Mouse (Mus musculus): ENCODE measurements around the gene Tnip1. TPM values are rescaled to one million over a fixed set of nuclear protein-coding genes. Genes with fewer than 3 reads are reported as not detected.
A peak's percentile ranks its signal among the peaks of the same experiment; 100 is the strongest.

Gene Tnip1
- polyA plus RNA-seq, 1 experiment from 2014 or later, result 13.2 TPM

GRCm38 (mm10) chr11:54881051-54881474 lies 81.7 kb downstream of the Tnip1 start:
- WGBS, result 10% methylated on average over 2 of the region's 2 CpGs
- H3K4me1 ChIP-seq (ENCODE audit: control insufficient read depth, insufficient read depth, low read length), result no peaks in the 10 kb centered on the region
- no peak overlapping the region for H3K4me3 ChIP-seq (ENCODE audit: low read depth, low read length)
- DNase-seq (ENCODE audit: low spot score), result no peak
- H3K27ac ChIP-seq (ENCODE audit: low read depth, low read length), result no peak overlapping the region
- H3K27me3 ChIP-seq (ENCODE audit: control insufficient read depth, insufficient read depth, low read length), result no peaks in the 10 kb centered on the region
- H3K36me3 ChIP-seq (ENCODE audit: control insufficient read depth, insufficient read depth, low read length), result no peaks in the 10 kb centered on the region
- ATAC-seq (ENCODE audit: insufficient read depth, low FRiP score, low TSS enrichment), result no peak
- no peak overlapping the region for H3K4me2 ChIP-seq (ENCODE audit: low read depth)
- H3K9me3 ChIP-seq (ENCODE audit: control insufficient read depth, low read length), result no peaks in the 10 kb centered on the region
- no peak overlapping the region for H3K9ac ChIP-seq (ENCODE audit: low read length)

DNA sequence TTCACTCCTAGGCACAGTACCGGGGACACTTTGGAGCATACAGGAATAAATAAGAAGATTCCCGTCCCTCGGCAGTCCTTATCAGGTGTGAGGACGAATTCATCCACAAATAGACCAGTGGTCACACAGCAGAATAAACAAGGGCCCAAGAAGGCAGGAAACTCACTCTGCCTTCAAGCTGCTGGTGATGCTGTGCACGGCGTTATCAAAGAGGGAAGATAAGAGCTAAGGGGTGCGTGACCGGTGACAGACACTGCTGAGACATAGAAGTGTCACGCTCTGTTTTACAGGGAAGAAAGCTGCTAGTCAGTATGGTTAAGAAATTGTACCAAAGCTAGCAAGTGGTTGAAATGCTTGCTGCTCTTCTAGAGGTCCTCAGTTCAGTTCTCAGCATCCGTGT lies 82.8 kb downstream of the Tnip1 start:
- no peak for ATAC-seq (ENCODE audit: insufficient read depth, low FRiP score, low TSS enrichment)
- no peak for DNase-seq (ENCODE audit: low spot score)
- 79% methylated on average over 10 of the region's 10 CpGs for WGBS

DNA sequence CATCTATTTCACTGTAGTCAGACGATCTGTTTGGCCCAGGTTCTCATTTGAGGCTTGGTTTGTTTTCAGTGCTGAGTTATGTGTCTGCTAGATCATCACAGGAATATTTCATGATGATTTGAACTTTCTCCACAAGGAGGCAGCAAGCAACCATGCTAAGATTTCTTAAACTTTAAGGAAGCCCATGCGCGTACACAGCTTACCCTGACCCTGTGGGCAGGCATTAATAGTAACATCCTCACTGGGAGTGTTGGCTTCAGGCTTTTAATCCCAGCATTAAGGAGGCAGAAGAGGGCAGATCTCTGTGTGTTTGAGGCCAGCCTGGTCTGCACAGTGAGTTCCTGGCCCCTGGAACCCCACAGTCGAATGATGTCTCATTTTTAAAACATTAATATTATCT lies 83.3 kb downstream of the Tnip1 start:
- no peaks in the 10 kb centered on the region for H3K27me3 ChIP-seq (ENCODE audit: control insufficient read depth, insufficient read depth, low read length)
- H3K4me3 ChIP-seq (ENCODE audit: low read depth, low read length), result no peak overlapping the region
- ATAC-seq (ENCODE audit: insufficient read depth, low FRiP score, low TSS enrichment), result no peak
- no peaks in the 10 kb centered on the region for H3K4me1 ChIP-seq (ENCODE audit: control insufficient read depth, insufficient read depth, low read length)
- DNase-seq (ENCODE audit: low spot score), result peak; percentile 47
- no peak overlapping the region for H3K27ac ChIP-seq (ENCODE audit: low read depth, low read length)
- no peaks in the 10 kb centered on the region; the same call in 1 of the 2 replicates for H3K36me3 ChIP-seq (ENCODE audit: control insufficient read depth, insufficient read depth, low read length)
- WGBS, result 54% methylated on average over 4 of the region's 4 CpGs
- no peak overlapping the region for H3K4me2 ChIP-seq (ENCODE audit: low read depth)
- H3K9me3 ChIP-seq (ENCODE audit: control insufficient read depth, low read length), result no peaks in the 10 kb centered on the region
- no peak overlapping the region for H3K9ac ChIP-seq (ENCODE audit: low read length)

More for the DNA sequence above, 82.8 kb downstream of the Tnip1 start:
- Histone ChIP-seq H3K4me3 (ENCODE audit: low read depth, low read length) (no peak overlapping the region), H3K27me3 (ENCODE audit: control insufficient read depth, insufficient read depth, low read length) (no peaks in the 10 kb centered on the region), H3K9me3 (ENCODE audit: control insufficient read depth, low read length) (no peaks in the 10 kb centered on the region), H3K4me1 (ENCODE audit: control insufficient read depth, insufficient read depth, low read length) (no peaks in the 10 kb centered on the region), H3K9ac (ENCODE audit: low read length) (no peak overlapping the region), H3K36me3 (ENCODE audit: control insufficient read depth, insufficient read depth, low read length) (no peaks in the 10 kb centered on the region), H3K27ac (ENCODE audit: low read depth, low read length) (no peak overlapping the region), H3K4me2 (ENCODE audit: low read depth) (no peak overlapping the region)

GRCm38 (mm10) chr11:54878893-54879292 lies 83.8 kb downstream of the Tnip1 start:
- no peak overlapping the region for H3K4me2 ChIP-seq (ENCODE audit: low read depth)
- no peak overlapping the region for H3K4me3 ChIP-seq (ENCODE audit: low read depth, low read length)
- no peak overlapping the region for H3K27ac ChIP-seq (ENCODE audit: low read depth, low read length)
- H3K36me3 ChIP-seq (ENCODE audit: control insufficient read depth, insufficient read depth, low read length), result peaks cover 2% of the 10 kb centered on the region; the same call in 1 of the 2 replicates
- DNase-seq (ENCODE audit: low spot score), result no peak
- no peaks in the 10 kb centered on the region for H3K4me1 ChIP-seq (ENCODE audit: control insufficient read depth, insufficient read depth, low read length)
- no peaks in the 10 kb centered on the region for H3K9me3 ChIP-seq (ENCODE audit: control insufficient read depth, low read length)
- H3K9ac ChIP-seq (ENCODE audit: low read length), result no peak overlapping the region
- ATAC-seq (ENCODE audit: insufficient read depth, low FRiP score, low TSS enrichment), result no peak
- WGBS, result 83% methylated on average over 6 of the region's 6 CpGs
- H3K27me3 ChIP-seq (ENCODE audit: control insufficient read depth, insufficient read depth, low read length), result no peaks in the 10 kb centered on the region

- WGBS, result 88% methylated on average over 5 of the region's 5 CpGs
These were observed 86.7 kb downstream of the Tnip1 start for GRCm38 (mm10) chr11:54876031-54876430.

GRCm38 (mm10) chr11:54871831-54872537 lies 90.7 kb downstream of the Tnip1 start:
- ATAC-seq (ENCODE audit: insufficient read depth, low FRiP score, low TSS enrichment), result no peak
- H3K36me3 ChIP-seq (ENCODE audit: control insufficient read depth, insufficient read depth, low read length), result peaks cover 17% of the 10 kb centered on the region

More at GRCm38 (mm10) chr11:54876031-54876430, 86.7 kb downstream of the Tnip1 start:
- Histone ChIP-seq H3K4me3 (ENCODE audit: low read depth, low read length) (no peak overlapping the region), H3K36me3 (ENCODE audit: control insufficient read depth, insufficient read depth, low read length) (peaks cover 17% of the 10 kb centered on the region), H3K9ac (ENCODE audit: low read length) (no peak overlapping the region), H3K4me1 (ENCODE audit: control insufficient read depth, insufficient read depth, low read length) (no peaks in the 10 kb centered on the region), H3K27me3 (ENCODE audit: control insufficient read depth, insufficient read depth, low read length) (no peaks in the 10 kb centered on the region), H3K27ac (ENCODE audit: low read depth, low read length) (no peak overlapping the region), H3K4me2 (ENCODE audit: low read depth) (no peak overlapping the region), H3K9me3 (ENCODE audit: control insufficient read depth, low read length) (no peaks in the 10 kb centered on the region)
- DNase-seq (ENCODE audit: low spot score), result no peak
- no peak for ATAC-seq (ENCODE audit: insufficient read depth, low FRiP score, low TSS enrichment)

DNA sequence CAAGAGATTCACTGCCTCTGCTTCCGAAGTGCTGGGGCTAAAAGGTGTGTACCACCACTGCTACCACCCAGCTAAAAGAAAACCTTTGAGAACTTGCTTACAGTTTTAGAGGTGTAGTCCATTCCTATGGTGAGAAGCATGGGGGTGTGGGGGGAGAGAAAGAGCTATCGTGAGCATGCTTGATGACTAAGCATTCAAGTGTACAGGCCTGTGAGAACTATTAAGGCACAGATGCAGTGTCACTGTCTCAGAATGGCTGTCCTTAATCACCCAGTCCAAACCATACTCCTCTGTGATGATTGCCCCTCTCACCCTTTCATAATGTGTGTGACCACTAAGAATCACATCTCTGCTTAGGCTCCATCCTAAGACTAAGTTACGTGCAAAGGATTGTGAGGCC lies 93.4 kb downstream of the Tnip1 start:
- peaks cover 16% of the 10 kb centered on the region for H3K36me3 ChIP-seq (ENCODE audit: control insufficient read depth, insufficient read depth, low read length)
- H3K9ac ChIP-seq (ENCODE audit: low read length), result no peak overlapping the region
- ATAC-seq (ENCODE audit: insufficient read depth, low FRiP score, low TSS enrichment) (no peak), DNase-seq (ENCODE audit: low spot score) (no peak)
- no peak overlapping the region for H3K27ac ChIP-seq (ENCODE audit: low read depth, low read length)
- 84% methylated on average over 3 of the region's 3 CpGs for WGBS
- no peaks in the 10 kb centered on the region for H3K9me3 ChIP-seq (ENCODE audit: control insufficient read depth, low read length)
- H3K27me3 ChIP-seq (ENCODE audit: control insufficient read depth, insufficient read depth, low read length), result no peaks in the 10 kb centered on the region
- no peak overlapping the region for H3K4me2 ChIP-seq (ENCODE audit: low read depth)
- H3K4me3 ChIP-seq (ENCODE audit: low read depth, low read length), result no peak overlapping the region
- peaks cover 4% of the 10 kb centered on the region; the same call in 1 of the 2 replicates for H3K4me1 ChIP-seq (ENCODE audit: control insufficient read depth, insufficient read depth, low read length)

More at GRCm38 (mm10) chr11:54871831-54872537, 90.7 kb downstream of the Tnip1 start:
- WGBS, result 82% methylated on average over 7 of the region's 7 CpGs
- no peaks in the 10 kb centered on the region for H3K27me3 ChIP-seq (ENCODE audit: control insufficient read depth, insufficient read depth, low read length)
- H3K4me1 ChIP-seq (ENCODE audit: control insufficient read depth, insufficient read depth, low read length), result peaks cover 4% of the 10 kb centered on the region; the same call in 1 of the 2 replicates
- no peak overlapping the region for H3K4me2 ChIP-seq (ENCODE audit: low read depth)
- H3K4me3 ChIP-seq (ENCODE audit: low read depth, low read length), result no peak overlapping the region
- no peak overlapping the region for H3K9ac ChIP-seq (ENCODE audit: low read length)
- no peak for DNase-seq (ENCODE audit: low spot score)
- H3K27ac ChIP-seq (ENCODE audit: low read depth, low read length), result no peak overlapping the region
- no peaks in the 10 kb centered on the region for H3K9me3 ChIP-seq (ENCODE audit: control insufficient read depth, low read length)

- H3K4me1 ChIP-seq (ENCODE audit: control insufficient read depth, insufficient read depth, low read length), result peaks cover 4% of the 10 kb centered on the region; the same call in 1 of the 2 replicates
- ATAC-seq (ENCODE audit: insufficient read depth, low FRiP score, low TSS enrichment), result no peak
- H3K27ac ChIP-seq (ENCODE audit: low read depth, low read length), result no peak overlapping the region
- peaks cover 11% of the 10 kb centered on the region for H3K36me3 ChIP-seq (ENCODE audit: control insufficient read depth, insufficient read depth, low read length)
- no peaks in the 10 kb centered on the region for H3K27me3 ChIP-seq (ENCODE audit: control insufficient read depth, insufficient read depth, low read length)
- no peak overlapping the region; the same call in 1 of the 2 replicates for H3K4me2 ChIP-seq (ENCODE audit: low read depth)
- DNase-seq (ENCODE audit: low spot score), result no peak
- H3K9ac ChIP-seq (ENCODE audit: low read length), result no peak overlapping the region
- no peak overlapping the region for H3K4me3 ChIP-seq (ENCODE audit: low read depth, low read length)
- WGBS, result 84% methylated on average over 2 of the region's 2 CpGs
- no peaks in the 10 kb centered on the region for H3K9me3 ChIP-seq (ENCODE audit: control insufficient read depth, low read length)
These were observed 94.3 kb downstream of the Tnip1 start for GRCm38 (mm10) chr11:54868445-54868844.

GRCm38 (mm10) chr11:54867903-54868434 lies 94.7 kb downstream of the Tnip1 start:
- Histone ChIP-seq H3K9ac (ENCODE audit: low read length) (no peak overlapping the region), H3K9me3 (ENCODE audit: control insufficient read depth, low read length) (no peaks in the 10 kb centered on the region), H3K4me1 (ENCODE audit: control insufficient read depth, insufficient read depth, low read length) (peaks cover 4% of the 10 kb centered on the region; the same call in 1 of the 2 replicates), H3K4me2 (ENCODE audit: low read depth) (peak overlapping the region; percentile 46), H3K27ac (ENCODE audit: low read depth, low read length) (no peak overlapping the region), H3K4me3 (ENCODE audit: low read depth, low read length) (peak overlapping the region; percentile 89; the same call in 1 of the 2 replicates), H3K27me3 (ENCODE audit: control insufficient read depth, insufficient read depth, low read length) (no peaks in the 10 kb centered on the region), H3K36me3 (ENCODE audit: control insufficient read depth, insufficient read depth, low read length) (peaks cover 10% of the 10 kb centered on the region)
- DNase-seq (ENCODE audit: low spot score), result no peak
- WGBS, result 93% methylated on average over 3 of the region's 3 CpGs
- no peak for ATAC-seq (ENCODE audit: insufficient read depth, low FRiP score, low TSS enrichment)

Data from neural tube, embryonic 11.5 days (tissue).